Mouse (Mus musculus) limb, embryonic 11.5 days (tissue): ENCODE data around the gene Leo1. TPM values are rescaled to one million over a fixed set of nuclear protein-coding genes. Genes with fewer than 3 reads are reported as not detected.

ENCODE experiments used
- ATAC-seq: fragments of 200-750 bp; cut with Nextera tagmentation; 2 replicates; pipeline ENCODE4 v1.8.0; 2017; ENCODE audit warnings: low read depth; ENCODE audit not compliant: insufficient number of reproducible peaks, low FRiP score, low TSS enrichment
- DNase-seq: peaks from one replicate; pipeline ENCODE4 v3.0.0-alpha.2; 2015; ENCODE audit warnings: low spot score
- H3K27ac ChIP-seq: fragments of 300-500 bp; sonication (generic); replicated peaks from 2 replicates; pipeline ENCODE4 v1.5.1; 2014; ENCODE audit warnings: low read depth, mild to moderate bottlenecking, low read length
- H3K27me3 ChIP-seq: fragments of 300-500 bp; sonication (generic); 2 replicates; pipeline ENCODE4 v1.6.1; 2014; ENCODE audit warnings: mild to moderate bottlenecking, low read length, mixed read lengths; ENCODE audit not compliant: control insufficient read depth, insufficient read depth
- H3K36me3 ChIP-seq: fragments of 300-500 bp; sonication (generic); 2 replicates; pipeline ENCODE4 v1.6.1; 2014; ENCODE audit warnings: mild to moderate bottlenecking, low read length, moderate library complexity, mixed read lengths; ENCODE audit not compliant: control insufficient read depth, insufficient read depth
- H3K4me1 ChIP-seq: fragments of 300-500 bp; sonication (generic); 2 replicates; pipeline ENCODE4 v1.6.1; 2014; ENCODE audit warnings: low read length, mixed read lengths; ENCODE audit not compliant: control insufficient read depth, insufficient read depth
- H3K4me2 ChIP-seq: fragments of 300-500 bp; sonication (generic); 2 replicates; pipeline ENCODE4 v1.6.1; 2014; ENCODE audit warnings: low read depth, mild to moderate bottlenecking, moderate library complexity; ENCODE audit not compliant: severe bottlenecking
- H3K4me3 ChIP-seq: fragments of 300-500 bp; sonication (generic); 2 replicates; pipeline ENCODE4 v1.5.1; 2014; ENCODE audit warnings: low read depth, low read length
- H3K9ac ChIP-seq: fragments of 300-500 bp; sonication (generic); 2 replicates; pipeline ENCODE4 v1.6.1; 2014; ENCODE audit warnings: mild to moderate bottlenecking, low read length
- H3K9me3 ChIP-seq: fragments of 300-500 bp; sonication (generic); 2 replicates; pipeline ENCODE4 v1.6.1; 2016; ENCODE audit warnings: low read length; ENCODE audit not compliant: control insufficient read depth
- WGBS: fragments of 180-500 bp; shearing (Covaris S2); extraction: QIAGEN DNeasy Blood & Tissue Kit; methylation state at CpG from one replicate; pipeline ENCODE4 v1.1.7; 2014; 5-methylcytosine and 5-hydroxymethylcytosine counted together
- polyA plus RNA-seq: library from polyadenylated mRNA; unstranded; fragments of >200 nt; fragmentation: Nextera tagmentation; extraction: Ambion mirVana; gene quantifications from 2 replicates; pipeline ENCODE4 v1.2.1, GENCODE M21; 2014

Gene Leo1
- polyA plus RNA-seq, 1 experiment from 2014 or later, result 53.0 TPM

DNA sequence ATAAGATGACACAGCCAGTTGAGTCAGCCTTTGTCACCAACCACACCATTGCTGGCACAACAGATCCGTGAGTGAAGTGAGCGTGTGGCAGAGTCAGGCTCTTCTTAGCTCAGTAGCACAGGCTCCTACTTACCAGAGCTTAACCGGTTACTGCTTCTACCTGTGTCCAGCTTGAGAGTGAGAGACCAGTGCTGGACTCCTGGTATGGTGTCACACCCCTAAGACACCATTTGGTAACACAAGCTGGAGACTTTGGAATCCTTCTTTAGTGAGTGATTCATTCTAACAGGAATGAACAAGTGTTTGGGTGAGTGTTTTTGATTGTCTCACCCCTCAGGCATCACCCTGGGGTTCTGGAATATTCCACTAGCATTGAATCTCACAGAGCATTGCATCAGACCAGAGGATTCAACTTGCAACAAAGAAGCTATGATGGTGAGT lies 19.1 kb upstream of the Leo1 start:
- no peaks in the 10 kb centered on the region for H3K27me3 ChIP-seq
- ATAC-seq (no peak), DNase-seq (no peak)
- WGBS, result 89% methylated on average over 3 of the region's 3 CpGs
- no peak overlapping the region for H3K9ac ChIP-seq
- H3K9me3 ChIP-seq, result no peaks in the 10 kb centered on the region
- peaks cover 7% of the 10 kb centered on the region for H3K4me1 ChIP-seq
- H3K27ac ChIP-seq, result no peak overlapping the region
- H3K4me2 ChIP-seq, result no peak overlapping the region
- no peaks in the 10 kb centered on the region for H3K36me3 ChIP-seq
- no peak overlapping the region for H3K4me3 ChIP-seq

DNA sequence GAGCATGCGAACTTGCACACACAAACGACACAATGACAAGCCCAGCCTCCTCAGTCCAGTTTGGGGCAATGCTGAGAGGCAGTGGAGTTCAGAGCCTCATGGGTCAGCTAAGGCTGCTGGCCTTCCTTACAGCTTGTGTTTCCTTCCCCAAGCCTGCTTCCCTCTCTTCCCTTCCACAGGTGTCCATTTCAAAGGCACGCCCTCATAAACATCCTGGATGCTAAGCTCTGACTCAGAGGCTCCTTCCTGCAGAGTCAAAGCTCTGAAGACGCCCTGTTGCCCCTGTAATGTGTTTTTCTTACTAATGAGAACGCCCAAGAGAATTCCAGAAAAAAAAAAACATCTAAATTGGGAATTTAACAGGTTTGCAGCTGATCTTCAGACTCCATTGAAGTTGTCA lies 17.6 kb upstream of the Leo1 start:
- Histone ChIP-seq H3K4me1 (peaks cover 7% of the 10 kb centered on the region), H3K9me3 (no peaks in the 10 kb centered on the region), H3K27ac (no peak overlapping the region), H3K36me3 (no peaks in the 10 kb centered on the region), H3K27me3 (no peaks in the 10 kb centered on the region), H3K4me2 (no peak overlapping the region), H3K9ac (no peak overlapping the region), H3K4me3 (no peak overlapping the region)
- 60% methylated on average over 5 of the region's 5 CpGs for WGBS
- no peak for ATAC-seq
- no peak for DNase-seq

DNA sequence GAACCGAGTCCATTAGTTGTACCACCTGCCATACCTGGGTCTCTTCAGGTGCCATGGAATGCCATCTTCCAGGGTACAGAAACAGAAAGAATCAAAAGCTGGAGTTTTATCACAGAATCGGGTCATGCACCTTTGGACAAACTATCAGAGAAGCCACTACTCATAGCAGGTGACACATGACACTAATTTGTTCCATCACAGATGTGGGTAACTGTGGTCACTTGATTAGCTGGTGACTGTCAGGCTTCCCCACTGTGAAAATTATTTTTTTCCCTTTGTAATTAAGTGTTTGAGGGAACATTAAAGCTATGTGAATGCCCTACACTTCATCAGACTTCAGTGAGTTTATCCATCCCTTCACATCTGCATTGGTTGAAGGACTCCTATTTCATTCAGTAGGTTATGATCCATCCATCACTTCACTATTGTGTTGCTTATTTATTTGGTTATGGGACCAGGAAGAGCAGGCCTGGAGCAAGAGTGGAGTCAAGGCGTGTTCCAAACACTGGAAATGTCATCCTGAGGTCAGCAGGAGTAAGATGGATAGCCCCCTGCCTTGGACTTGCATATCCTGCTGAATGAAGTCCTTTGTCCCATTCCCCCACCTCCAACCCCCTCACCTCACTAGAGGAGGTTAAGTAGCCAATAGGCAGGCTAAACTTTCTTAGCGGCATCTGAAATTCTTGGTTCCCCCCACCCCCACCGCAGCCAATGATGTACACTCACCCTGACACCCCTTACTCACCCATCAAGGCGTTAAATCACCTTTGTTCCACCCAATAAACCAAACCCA lies 16.8 kb upstream of the Leo1 start:
- no peak overlapping the region for H3K9ac ChIP-seq
- no peak for ATAC-seq
- H3K36me3 ChIP-seq, result no peaks in the 10 kb centered on the region
- no peak overlapping the region for H3K4me2 ChIP-seq
- 69% methylated on average over 6 of the region's 6 CpGs for WGBS
- H3K27me3 ChIP-seq, result no peaks in the 10 kb centered on the region
- H3K27ac ChIP-seq, result no peak overlapping the region
- H3K4me1 ChIP-seq, result peaks cover 7% of the 10 kb centered on the region
- DNase-seq, result no peak
- H3K9me3 ChIP-seq, result no peaks in the 10 kb centered on the region
- H3K4me3 ChIP-seq, result no peak overlapping the region

DNA sequence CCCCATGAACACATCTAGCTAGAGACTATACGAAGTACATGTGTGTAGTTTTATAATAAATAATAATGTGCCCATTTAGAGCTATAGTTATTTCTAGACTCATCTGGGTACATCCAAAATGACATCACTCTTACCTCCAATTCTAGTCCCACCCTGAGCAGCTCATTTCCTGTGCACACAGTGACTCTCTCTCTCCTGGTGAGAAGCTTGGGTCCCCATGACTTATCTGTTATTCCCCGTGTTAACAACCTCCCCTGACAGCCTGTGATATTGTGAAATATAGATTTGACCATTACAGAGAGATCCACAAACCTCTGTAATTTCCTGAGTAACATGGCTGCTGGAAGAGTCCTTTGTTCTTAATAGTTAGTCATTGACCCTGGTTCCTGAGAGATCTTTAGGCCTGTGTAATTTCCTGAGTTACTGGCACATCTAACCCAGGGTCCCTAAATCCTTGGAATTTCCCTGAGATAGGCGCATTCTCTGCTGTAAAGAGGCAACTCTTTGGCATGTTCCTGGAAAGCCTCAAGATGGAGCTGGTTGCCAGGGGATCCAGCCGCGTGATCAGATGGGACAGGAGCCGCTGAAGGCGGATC lies 15.4 kb upstream of the Leo1 start:
- ATAC-seq (no peak), DNase-seq (no peak)
- H3K27ac ChIP-seq, result no peak overlapping the region
- H3K9me3 ChIP-seq, result no peaks in the 10 kb centered on the region
- no peaks in the 10 kb centered on the region for H3K36me3 ChIP-seq
- peaks cover 7% of the 10 kb centered on the region for H3K4me1 ChIP-seq
- no peak overlapping the region for H3K9ac ChIP-seq
- no peaks in the 10 kb centered on the region for H3K27me3 ChIP-seq
- WGBS, result 75% methylated on average over 7 of the region's 7 CpGs
- H3K4me2 ChIP-seq, result no peak overlapping the region
- H3K4me3 ChIP-seq, result no peak overlapping the region

DNA sequence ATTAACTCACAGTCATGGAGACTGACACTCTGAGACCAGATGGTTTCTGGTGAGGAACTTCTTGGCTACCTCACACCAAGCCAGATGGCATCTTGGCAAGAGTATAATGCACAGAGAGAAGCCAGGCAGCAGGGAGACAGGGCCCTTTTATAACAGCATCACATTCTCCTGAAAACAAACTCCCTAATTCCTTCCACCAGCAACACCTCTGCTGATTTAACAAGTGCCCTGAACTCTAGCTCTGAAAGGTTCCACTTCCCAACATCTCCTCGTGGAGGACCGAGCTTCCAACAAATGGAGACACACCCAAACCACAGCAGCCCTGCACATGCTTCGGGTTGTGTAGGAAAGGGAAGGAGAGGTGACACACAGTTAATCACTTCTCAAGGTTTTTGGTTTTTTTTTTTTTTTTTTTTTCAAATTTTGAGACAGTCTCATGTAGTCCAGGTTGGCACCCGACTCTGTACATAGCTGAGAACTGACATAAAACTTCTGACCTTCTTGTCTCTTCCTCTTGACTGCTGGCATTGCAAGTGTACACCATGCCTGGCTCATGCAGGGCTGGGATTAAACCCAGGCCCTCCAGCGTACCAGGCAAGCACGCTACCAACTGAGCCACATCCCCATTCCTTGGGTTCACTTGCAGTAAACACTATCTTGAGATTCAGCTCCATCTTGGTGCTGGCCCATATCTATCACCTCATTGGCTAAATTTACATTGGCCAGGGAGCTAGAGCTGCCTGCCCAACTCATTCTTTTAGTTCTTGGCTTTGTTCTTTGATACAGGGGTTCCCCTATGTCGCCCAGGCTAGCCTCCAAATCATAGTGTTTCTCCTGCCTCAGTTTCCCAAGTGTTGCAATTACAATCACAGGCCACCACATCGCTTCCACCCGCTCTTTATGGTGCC lies 13.7 kb upstream of the Leo1 start:
- Histone ChIP-seq H3K27me3 (no peaks in the 10 kb centered on the region), H3K4me3 (no peak overlapping the region), H3K9ac (no peak overlapping the region), H3K27ac (no peak overlapping the region), H3K4me1 (peaks cover 7% of the 10 kb centered on the region), H3K4me2 (no peak overlapping the region), H3K9me3 (no peaks in the 10 kb centered on the region), H3K36me3 (no peaks in the 10 kb centered on the region)
- DNase-seq (no peak), ATAC-seq (no peak)
- 72% methylated on average over 9 of the region's 9 CpGs for WGBS

DNA sequence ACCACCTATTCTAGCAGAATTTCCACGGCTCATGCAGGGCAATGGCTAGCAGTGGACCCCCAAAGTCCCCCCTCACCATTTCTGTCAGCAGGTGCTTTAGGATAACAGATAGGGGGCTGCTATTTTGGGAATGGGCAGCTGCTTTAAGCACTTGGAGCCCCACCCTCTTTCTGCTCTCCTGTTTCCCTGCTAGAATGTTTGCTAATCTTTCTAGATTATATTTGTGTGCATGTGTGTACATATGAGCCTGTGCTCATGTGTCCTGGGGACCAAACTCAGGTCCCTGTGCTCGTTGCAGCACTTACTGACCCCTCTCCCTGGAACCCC lies 13.1 kb upstream of the Leo1 start:
- Histone ChIP-seq H3K27me3 (no peaks in the 10 kb centered on the region), H3K9me3 (no peaks in the 10 kb centered on the region), H3K27ac (no peak overlapping the region), H3K4me2 (no peak overlapping the region), H3K4me1 (peaks cover 7% of the 10 kb centered on the region), H3K9ac (no peak overlapping the region), H3K4me3 (no peak overlapping the region), H3K36me3 (no peaks in the 10 kb centered on the region)
- DNase-seq (no peak), ATAC-seq (no peak)
- 66% methylated on average over 2 of the region's 2 CpGs for WGBS

DNA sequence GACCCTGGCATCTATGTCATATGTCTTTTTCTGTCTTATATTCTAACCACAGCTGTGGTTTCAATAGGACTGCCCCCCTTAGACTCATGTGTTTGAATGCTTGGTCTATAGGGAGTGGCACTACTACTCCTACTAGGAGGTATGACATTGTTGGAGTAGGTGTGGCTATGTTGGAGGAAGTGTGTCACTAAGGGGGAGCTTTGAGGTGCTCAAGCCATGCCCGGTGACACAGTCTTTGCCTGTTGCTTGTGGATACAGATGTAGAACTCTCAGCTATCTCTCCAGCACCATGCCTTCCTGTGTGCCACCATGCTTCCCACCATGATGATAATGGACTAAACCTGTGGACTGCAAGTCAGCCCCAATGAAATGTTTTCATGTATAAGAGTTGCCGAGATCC lies 12.3 kb upstream of the Leo1 start:
- Histone ChIP-seq H3K27me3 (no peaks in the 10 kb centered on the region), H3K4me2 (no peak overlapping the region), H3K9me3 (no peaks in the 10 kb centered on the region), H3K36me3 (no peaks in the 10 kb centered on the region), H3K9ac (no peak overlapping the region), H3K27ac (no peak overlapping the region), H3K4me3 (no peak overlapping the region), H3K4me1 (peaks cover 4% of the 10 kb centered on the region)
- ATAC-seq (no peak), DNase-seq (no peak)
- WGBS, result 84% methylated on average over 2 of the region's 2 CpGs

DNA sequence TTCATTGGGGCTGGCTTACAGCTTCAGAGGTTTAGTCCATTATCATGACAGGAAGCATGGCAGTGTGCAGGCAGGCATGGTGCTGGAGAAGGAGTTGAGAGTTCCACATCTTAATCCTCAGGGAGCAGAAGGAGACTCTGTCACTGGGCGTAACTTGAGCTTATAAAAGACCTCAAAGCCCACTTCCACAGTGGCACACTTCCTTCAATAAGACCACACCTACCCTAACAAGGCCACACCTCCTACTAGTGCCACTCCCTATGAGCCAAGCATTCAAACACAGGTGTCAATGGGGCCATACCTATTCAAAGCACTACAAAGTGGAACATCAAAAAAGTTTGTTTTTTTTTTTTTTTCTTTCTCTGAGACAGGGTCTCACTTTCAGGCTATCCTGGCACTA lies 11.7 kb upstream of the Leo1 start:
- H3K9ac ChIP-seq, result no peak overlapping the region
- H3K9me3 ChIP-seq, result no peaks in the 10 kb centered on the region
- H3K4me1 ChIP-seq, result peaks cover 1% of the 10 kb centered on the region
- DNase-seq (no peak), ATAC-seq (no peak)
- no peak overlapping the region for H3K27ac ChIP-seq
- 86% methylated on average over 1 of the region's 1 CpGs for WGBS
- H3K4me2 ChIP-seq, result no peak overlapping the region
- no peaks in the 10 kb centered on the region for H3K27me3 ChIP-seq
- no peaks in the 10 kb centered on the region for H3K36me3 ChIP-seq
- H3K4me3 ChIP-seq, result no peak overlapping the region
